Mouse (Mus musculus) hindbrain, embryonic 11.5 days (tissue): ENCODE data around the gene Gm28051. TPM values are rescaled to one million over a fixed set of nuclear protein-coding genes. Genes with fewer than 3 reads are reported as not detected.
A peak's percentile ranks its signal among the peaks of the same experiment; 100 is the strongest.

Experiments
- ATAC-seq: fragments of 200-750 bp; cut with Nextera tagmentation; 2 replicates; pipeline ENCODE4 v1.8.0; 2017; ENCODE audit warnings: mild to moderate bottlenecking, moderate TSS enrichment, moderate library complexity; ENCODE audit not compliant: low FRiP score
- DNase-seq: peaks from one replicate; pipeline ENCODE4 v3.0.0-alpha.2; 2015; ENCODE audit warnings: low spot score
- H3K27ac ChIP-seq: fragments of 300-500 bp; sonication (generic); 2 replicates; pipeline ENCODE4 v1.5.1; 2014; ENCODE audit warnings: mild to moderate bottlenecking, low read depth, low read length
- H3K27me3 ChIP-seq: fragments of 300-500 bp; sonication (generic); 2 replicates; pipeline ENCODE4 v1.6.1; 2014; ENCODE audit warnings: mild to moderate bottlenecking, low read length, moderate library complexity, mixed read lengths; ENCODE audit not compliant: control insufficient read depth, insufficient read depth
- H3K36me3 ChIP-seq: fragments of 300-500 bp; sonication (generic); 2 replicates; pipeline ENCODE4 v1.6.1; 2014; ENCODE audit warnings: mild to moderate bottlenecking, low read length, moderate library complexity, mixed read lengths; ENCODE audit not compliant: control insufficient read depth, insufficient read depth
- H3K4me1 ChIP-seq: fragments of 300-500 bp; sonication (generic); replicated peaks from 2 replicates; pipeline ENCODE4 v1.6.1; 2014; ENCODE audit warnings: low read length, mixed read lengths; ENCODE audit not compliant: control insufficient read depth, insufficient read depth
- H3K4me2 ChIP-seq: fragments of 300-500 bp; sonication (generic); replicated peaks from 2 replicates; pipeline ENCODE4 v1.6.1; 2014; ENCODE audit warnings: mild to moderate bottlenecking, low read depth, low read length
- H3K4me3 ChIP-seq: fragments of 300-500 bp; sonication (generic); 2 replicates; pipeline ENCODE4 v1.5.1; 2014; ENCODE audit warnings: low read depth, low read length
- H3K9ac ChIP-seq: fragments of 300-500 bp; sonication (generic); 2 replicates; pipeline ENCODE4 v1.6.1; 2014; ENCODE audit warnings: low read depth, low read length
- H3K9me3 ChIP-seq: fragments of 300-500 bp; sonication (generic); 2 replicates; pipeline ENCODE4 v1.6.1; 2016; ENCODE audit warnings: low read length; ENCODE audit not compliant: control insufficient read depth
- whole genome bisulfite sequencing: fragments of 180-500 bp; shearing (Covaris S2); extraction: QIAGEN DNeasy Blood & Tissue Kit; methylation state at CpG from one replicate; pipeline ENCODE4 v1.1.7; 2014; 5-methylcytosine and 5-hydroxymethylcytosine counted together
- polyA plus RNA-seq: library from polyadenylated mRNA; unstranded; fragments of >200 nt; fragmentation: Nextera tagmentation; extraction: Ambion mirVana; gene quantifications from 2 replicates; pipeline ENCODE4 v1.2.1, GENCODE M21; 2014

Gene Gm28051
- polyA plus RNA-seq, 1 experiment from 2014 or later: not detected

DNA sequence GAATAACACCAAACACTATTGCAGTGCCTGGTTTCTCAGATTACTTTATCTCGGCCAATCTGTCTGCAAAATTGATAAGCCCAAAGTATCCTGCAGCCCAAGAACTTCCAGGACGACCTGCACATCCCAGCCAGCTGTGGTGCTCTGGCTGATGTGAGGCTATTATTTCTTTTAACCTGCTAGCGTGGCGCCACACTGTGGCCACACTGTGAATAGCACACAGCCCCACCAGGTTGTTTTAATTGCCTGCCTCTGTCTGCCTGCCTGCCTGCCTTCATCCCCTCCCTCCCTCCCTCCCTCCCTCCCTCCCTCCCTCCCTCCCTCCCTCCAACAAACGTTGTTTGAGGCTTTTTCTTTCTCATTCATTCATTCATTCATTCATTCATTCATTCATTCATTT is 24.2 kb downstream of the Gm28051 start:
- no peak overlapping the region for H3K4me3 ChIP-seq
- ATAC-seq: no peak
- H3K9ac ChIP-seq: no peak overlapping the region
- 14% methylated on average over 4 of the region's 5 CpGs for WGBS
- H3K9me3 ChIP-seq: no peaks in the 10 kb centered on the region
- peak; percentile 78 for DNase-seq
- no peaks in the 10 kb centered on the region for H3K36me3 ChIP-seq
- no peaks in the 10 kb centered on the region for H3K27me3 ChIP-seq
- H3K4me2 ChIP-seq: no peak overlapping the region
- H3K27ac ChIP-seq: no peak overlapping the region
- H3K4me1 ChIP-seq: peaks cover 7% of the 10 kb centered on the region; the same call in 1 of the 2 replicates

GRCm38 (mm10) chr12:102730798-102731619 is 26.6 kb downstream of the Gm28051 start:
- Histone ChIP-seq H3K4me3 (no peak overlapping the region), H3K4me2 (peak overlapping the region; percentile 26), H3K9ac (0 out of 2 replicates have a peak overlapping the region, but pooled peaks have one; percentile 12), H3K4me1 (peaks cover 7% of the 10 kb centered on the region; the same call in 1 of the 2 replicates), H3K36me3 (no peaks in the 10 kb centered on the region), H3K9me3 (no peaks in the 10 kb centered on the region), H3K27ac (peak overlapping the region; percentile 93), H3K27me3 (no peaks in the 10 kb centered on the region)
- peak; percentile 36 for DNase-seq
- WGBS: 30% methylated on average over 16 of the region's 16 CpGs
- ATAC-seq: peak; percentile 68

- ATAC-seq (peak; percentile 98), DNase-seq (peak; percentile 92)
- Histone ChIP-seq H3K27me3 (no peaks in the 10 kb centered on the region), H3K4me2 (peak overlapping the region; percentile 26), H3K4me1 (peaks cover 7% of the 10 kb centered on the region; the same call in 1 of the 2 replicates), H3K27ac (peak overlapping the region; percentile 93), H3K36me3 (no peaks in the 10 kb centered on the region), H3K9ac (peak overlapping the region; percentile 24; the same call in 1 of the 2 replicates), H3K4me3 (no peak overlapping the region), H3K9me3 (no peaks in the 10 kb centered on the region)
- 30% methylated on average over 26 of the region's 26 CpGs for WGBS
Observed at GRCm38 (mm10) chr12:102729855-102730797, 27.4 kb downstream of the Gm28051 start.

- ATAC-seq (no peak), DNase-seq (no peak)
- WGBS: 76% methylated on average over 7 of the region's 7 CpGs
- H3K4me2 ChIP-seq: no peak overlapping the region
- no peak overlapping the region for H3K9ac ChIP-seq
- peaks cover 2% of the 10 kb centered on the region; the same call in 1 of the 2 replicates for H3K4me1 ChIP-seq
- no peak overlapping the region for H3K4me3 ChIP-seq
- no peaks in the 10 kb centered on the region for H3K27me3 ChIP-seq
- H3K9me3 ChIP-seq: no peaks in the 10 kb centered on the region
- no peak overlapping the region for H3K27ac ChIP-seq
- H3K36me3 ChIP-seq: no peaks in the 10 kb centered on the region
Observed at GRCm38 (mm10) chr12:102725761-102726175, 31.8 kb downstream of the Gm28051 start.

DNA sequence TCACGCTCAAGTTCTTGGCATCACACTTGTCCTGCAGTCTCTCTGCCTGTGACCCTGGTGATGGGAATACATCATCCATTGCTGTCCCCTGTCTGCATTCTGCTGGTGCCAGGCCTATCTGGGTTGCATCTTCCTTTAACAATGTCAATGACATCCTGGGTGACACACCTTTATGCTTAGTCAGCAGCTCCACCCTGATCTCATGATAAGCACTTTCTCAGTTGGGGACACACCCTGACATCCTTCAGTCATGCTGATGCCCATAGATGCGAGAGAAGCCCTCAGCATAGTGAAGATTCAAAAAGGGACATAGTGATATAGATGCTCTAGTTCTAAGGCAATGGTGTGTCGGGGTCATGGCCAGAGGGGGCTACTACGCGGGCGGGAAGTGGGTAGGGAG is 32.4 kb downstream of the Gm28051 start:
- H3K27ac ChIP-seq: no peak overlapping the region
- no peak for DNase-seq
- H3K27me3 ChIP-seq: no peaks in the 10 kb centered on the region
- no peak overlapping the region for H3K4me3 ChIP-seq
- H3K9ac ChIP-seq: no peak overlapping the region
- ATAC-seq: no peak
- no peaks in the 10 kb centered on the region for H3K4me1 ChIP-seq
- 93% methylated on average over 6 of the region's 6 CpGs for WGBS
- no peaks in the 10 kb centered on the region for H3K9me3 ChIP-seq
- H3K4me2 ChIP-seq: no peak overlapping the region
- no peaks in the 10 kb centered on the region for H3K36me3 ChIP-seq

DNA sequence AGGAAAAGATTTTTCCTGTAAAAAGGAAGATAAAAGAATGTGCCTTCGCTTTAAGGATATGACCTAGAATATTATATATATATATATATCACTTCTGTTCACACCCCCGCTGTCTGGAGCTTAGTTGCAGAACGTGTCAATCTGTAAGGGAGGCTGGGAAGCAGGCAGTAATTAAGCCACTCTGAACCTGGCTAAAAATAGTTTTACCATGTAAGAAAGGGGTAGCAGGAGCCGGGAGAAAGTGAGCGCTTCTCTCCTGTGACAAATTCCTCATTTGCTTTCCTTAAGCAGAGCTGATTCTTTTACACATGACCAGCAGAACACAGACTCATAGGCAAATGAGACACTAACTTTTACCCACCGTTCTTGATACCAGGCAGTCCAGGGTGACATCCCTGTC is 33.7 kb downstream of the Gm28051 start:
- Histone ChIP-seq H3K9me3 (no peaks in the 10 kb centered on the region), H3K36me3 (no peaks in the 10 kb centered on the region), H3K27me3 (no peaks in the 10 kb centered on the region), H3K9ac (no peak overlapping the region), H3K4me3 (no peak overlapping the region), H3K27ac (no peak overlapping the region), H3K4me2 (no peak overlapping the region), H3K4me1 (no peaks in the 10 kb centered on the region)
- DNase-seq (no peak), ATAC-seq (no peak)
- 81% methylated on average over 6 of the region's 6 CpGs for WGBS

DNA sequence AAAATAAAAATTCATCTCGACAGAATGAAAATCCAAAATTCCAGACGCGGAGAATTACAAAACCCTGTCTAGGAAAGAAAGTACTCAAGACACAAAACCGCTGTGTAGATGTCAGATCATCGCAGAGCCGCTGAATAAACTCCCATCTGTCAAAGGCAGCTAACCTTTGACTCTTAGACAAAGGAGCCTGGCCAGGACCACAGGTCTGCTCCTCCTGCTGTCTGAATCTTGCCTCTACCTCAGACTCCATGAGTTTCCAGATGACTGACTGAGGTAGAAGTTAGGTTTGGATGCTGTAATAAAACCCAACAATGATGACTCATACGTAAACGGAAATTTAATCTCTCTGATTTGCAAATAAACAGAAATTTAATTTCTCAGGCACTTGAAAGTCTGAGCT is 34.6 kb downstream of the Gm28051 start:
- H3K4me1 ChIP-seq: no peaks in the 10 kb centered on the region
- no peaks in the 10 kb centered on the region for H3K36me3 ChIP-seq
- no peak overlapping the region for H3K9ac ChIP-seq
- DNase-seq (no peak), ATAC-seq (no peak)
- H3K27ac ChIP-seq: no peak overlapping the region
- H3K27me3 ChIP-seq: no peaks in the 10 kb centered on the region
- WGBS: 56% methylated on average over 8 of the region's 8 CpGs
- no peaks in the 10 kb centered on the region for H3K9me3 ChIP-seq
- H3K4me3 ChIP-seq: no peak overlapping the region
- H3K4me2 ChIP-seq: no peak overlapping the region

DNA sequence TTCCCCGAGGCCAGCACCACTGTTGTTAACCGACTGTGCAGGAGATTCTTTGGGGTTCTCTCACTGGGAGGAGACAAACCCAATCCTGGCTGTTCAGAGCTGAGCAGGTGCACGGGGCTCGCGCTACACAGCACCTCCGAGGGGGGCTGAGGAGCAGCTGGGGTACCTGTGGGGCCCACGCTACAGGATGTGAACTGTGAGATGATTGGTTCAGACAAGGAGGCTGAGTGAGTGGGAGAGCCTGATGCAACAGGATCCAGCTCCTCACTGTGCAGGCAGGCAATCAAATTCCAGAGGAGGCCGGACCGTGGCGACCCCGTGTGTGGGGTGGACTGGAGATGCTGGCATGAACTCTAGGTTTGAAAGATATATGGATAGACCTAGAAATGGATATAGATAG is 35.1 kb downstream of the Gm28051 start:
- Histone ChIP-seq H3K4me2 (no peak overlapping the region), H3K9ac (no peak overlapping the region), H3K27ac (no peak overlapping the region), H3K4me1 (no peaks in the 10 kb centered on the region), H3K9me3 (no peaks in the 10 kb centered on the region), H3K36me3 (no peaks in the 10 kb centered on the region), H3K27me3 (no peaks in the 10 kb centered on the region), H3K4me3 (no peak overlapping the region)
- 53% methylated on average over 11 of the region's 11 CpGs for WGBS
- ATAC-seq: no peak
- DNase-seq: no peak
